Mouse (Mus musculus) heart, adult 8-10 months (tissue): Measurements from ENCODE around the gene Abhd17c. TPM values are rescaled to one million over a fixed set of nuclear protein-coding genes. Genes with fewer than 3 reads are reported as not detected.

Source experiments
- DNase-seq: peaks from one replicate; pipeline ENCODE4 v3.0.0; 2022; ENCODE audit warnings: low spot score
- total RNA-seq, 4 experiments: library from RNA; stranded (reverse); gene quantifications; 2 replicates each; pipeline ENCODE4 v1.2.4; 2022

The Abhd17c gene
- total RNA-seq, 4 experiments from 2014 or later: 28.0 to 31.6 (median 28.8) TPM

GRCm38 (mm10) chr7:84119216-84120105 is 32.2 kb downstream of the Abhd17c start:
- DNase-seq: no peak

DNA sequence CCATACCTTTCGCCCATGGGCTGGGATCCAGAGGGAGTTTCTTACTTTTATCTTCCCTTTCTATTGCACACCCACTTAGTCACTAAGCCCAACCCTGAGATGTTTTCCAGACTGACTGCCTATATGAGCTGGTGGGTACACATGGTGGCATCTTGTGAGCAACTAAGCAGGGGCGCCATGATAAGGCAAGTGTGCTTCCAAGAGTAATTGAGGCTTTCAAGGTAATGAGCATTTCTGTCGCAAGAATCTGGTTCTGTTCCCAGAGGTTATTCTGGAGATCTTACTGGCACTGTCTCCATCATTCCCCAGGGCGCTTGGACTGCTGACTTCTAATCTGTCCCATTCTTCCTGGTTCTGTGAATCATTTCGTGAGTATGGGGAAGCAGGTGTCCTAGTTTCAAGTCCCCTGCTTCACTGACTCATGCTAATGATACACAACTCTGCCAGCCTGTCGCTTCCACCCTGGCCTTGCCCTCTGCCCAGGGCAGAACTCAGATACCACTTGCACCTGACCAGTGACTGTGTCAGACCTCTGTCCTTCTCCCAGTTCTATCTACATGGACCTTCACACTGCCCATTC is 34.1 kb downstream of the Abhd17c start:
- DNase-seq: peak; percentile 41

DNA sequence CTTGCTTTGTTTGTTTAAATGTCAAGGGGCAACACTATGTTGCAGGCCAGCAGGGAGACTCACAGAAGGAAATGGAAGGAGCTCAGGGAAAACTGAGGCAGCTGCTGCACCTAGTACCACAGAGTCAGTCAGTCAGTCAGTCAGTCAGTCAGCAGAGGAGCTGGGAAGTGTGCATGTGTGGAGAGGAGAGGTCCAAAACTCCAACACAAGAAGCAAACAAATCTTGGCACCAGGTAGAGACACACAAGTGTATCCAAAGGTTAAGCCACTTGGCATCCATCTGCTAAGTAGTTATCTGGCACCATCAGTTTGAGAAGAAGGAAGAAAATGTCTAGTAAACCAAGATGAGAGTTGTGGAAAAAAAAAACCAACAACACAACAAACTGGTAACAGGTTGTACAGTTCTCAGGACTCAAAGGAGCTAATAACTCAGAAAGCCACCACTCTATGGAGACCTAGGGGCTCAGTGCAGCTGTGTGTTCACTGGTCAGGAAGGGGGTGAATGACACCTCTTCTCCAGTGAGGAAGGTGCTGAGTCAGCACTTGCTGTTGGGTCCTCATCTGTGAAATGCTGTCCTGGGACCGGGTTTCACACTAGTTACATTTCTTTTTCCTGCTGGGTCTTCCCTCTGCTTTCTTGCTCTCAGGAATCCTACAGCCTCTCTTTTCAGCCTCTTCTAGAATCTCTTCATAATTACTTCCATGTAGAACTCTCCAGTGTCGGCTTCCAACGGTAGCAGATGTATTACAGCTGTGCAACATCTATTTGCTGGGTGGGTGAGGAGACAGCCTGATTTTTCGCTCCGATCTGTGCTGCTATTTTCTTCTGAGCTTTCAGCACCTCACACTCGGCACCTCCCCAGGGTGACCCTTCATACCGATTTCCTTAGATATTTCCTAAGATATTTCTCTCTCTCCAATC is 34.8 kb downstream of the Abhd17c start:
- DNase-seq: peak; percentile 40

GRCm38 (mm10) chr7:84115385-84115784 is 36.3 kb downstream of the Abhd17c start:
- DNase-seq: no peak

DNA sequence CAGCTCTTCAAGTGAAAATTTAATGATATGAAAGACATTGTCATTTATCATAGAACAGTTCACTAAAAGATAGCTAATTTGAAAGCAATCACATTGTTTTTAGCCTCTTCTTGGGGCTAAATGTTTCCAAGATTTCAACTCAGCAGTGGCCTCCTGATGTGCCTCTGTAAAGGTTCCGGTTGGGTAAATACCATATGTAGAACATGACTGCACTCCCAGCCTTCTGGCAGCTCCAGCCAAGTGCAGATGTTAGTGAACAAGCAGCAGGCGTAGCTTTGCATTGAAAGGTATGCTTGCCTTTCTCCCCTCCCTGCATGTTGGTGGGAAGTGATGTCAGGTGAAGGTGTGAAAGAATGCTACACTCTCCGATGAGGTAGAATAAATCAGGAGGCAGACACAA is 36.9 kb downstream of the Abhd17c start:
- no peak for DNase-seq

DNA sequence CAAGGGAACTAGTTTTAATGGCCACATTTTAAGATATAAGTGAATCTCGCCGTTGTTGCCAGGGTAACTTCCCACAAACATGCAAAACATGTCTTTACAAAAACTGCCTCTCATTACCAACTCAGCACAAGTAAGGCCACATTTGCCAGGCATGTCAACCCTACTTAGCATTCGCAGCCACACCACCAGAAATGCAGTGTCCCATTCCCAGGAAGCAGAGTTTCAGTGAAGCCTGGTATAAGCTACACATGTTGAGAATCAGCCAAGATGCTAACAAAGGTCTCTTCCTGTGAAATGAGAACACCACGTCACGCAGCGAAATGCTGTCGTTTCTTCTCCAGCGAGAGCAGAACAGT is 38.7 kb downstream of the Abhd17c start:
- DNase-seq: no peak

- DNase-seq: no peak
Measured at GRCm38 (mm10) chr7:84112351-84113034, 39.2 kb downstream of the Abhd17c start.

DNA sequence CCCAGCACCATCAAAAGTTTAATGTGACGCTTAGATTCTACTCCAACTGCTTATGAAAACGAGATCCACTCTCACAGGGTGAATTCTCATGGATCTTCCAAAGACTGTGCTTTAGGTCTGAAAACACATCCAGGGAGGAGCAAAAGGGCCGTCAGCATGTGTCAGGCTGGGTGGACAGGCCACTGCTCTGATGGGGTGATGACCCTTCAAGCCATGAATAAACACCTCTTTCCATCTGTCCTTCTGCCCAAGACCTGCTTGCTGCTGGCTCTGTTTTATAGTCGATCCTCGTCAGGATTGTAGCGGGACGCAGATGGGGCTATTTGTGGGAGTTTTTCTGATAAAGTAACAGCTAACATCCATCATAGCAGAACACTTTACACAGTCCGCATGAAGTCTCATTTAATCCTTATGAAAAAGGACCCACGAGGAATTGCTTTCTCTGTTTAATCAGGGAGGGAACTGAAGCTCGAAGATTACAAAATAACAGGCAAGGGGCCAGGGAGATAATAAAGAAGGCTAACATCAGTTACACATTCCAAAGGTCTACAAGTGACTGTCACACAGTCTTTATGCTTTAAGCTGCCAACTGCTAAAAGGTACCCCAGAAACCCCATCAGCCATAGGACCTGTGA is 39.9 kb downstream of the Abhd17c start:
- DNase-seq: no peak

DNA sequence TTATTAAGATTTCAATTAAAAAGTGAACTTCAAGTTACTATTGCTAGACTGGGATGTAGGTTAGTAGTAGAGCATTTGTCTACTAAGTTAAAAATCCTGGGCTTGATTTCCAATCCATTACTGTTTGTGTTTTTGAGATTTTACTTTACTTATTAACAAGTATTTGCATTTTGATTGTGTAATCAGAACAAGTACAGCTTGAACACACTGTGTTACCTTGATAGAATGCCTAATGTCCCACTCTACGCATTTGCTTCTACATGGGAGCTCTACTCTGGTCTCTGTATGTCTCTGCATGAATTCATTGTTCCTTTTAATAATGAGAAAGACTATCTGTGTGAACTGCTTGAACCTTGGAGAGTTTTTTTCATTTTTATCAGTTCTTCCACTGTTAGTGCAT is 44.8 kb downstream of the Abhd17c start:
- DNase-seq: no peak

DNA sequence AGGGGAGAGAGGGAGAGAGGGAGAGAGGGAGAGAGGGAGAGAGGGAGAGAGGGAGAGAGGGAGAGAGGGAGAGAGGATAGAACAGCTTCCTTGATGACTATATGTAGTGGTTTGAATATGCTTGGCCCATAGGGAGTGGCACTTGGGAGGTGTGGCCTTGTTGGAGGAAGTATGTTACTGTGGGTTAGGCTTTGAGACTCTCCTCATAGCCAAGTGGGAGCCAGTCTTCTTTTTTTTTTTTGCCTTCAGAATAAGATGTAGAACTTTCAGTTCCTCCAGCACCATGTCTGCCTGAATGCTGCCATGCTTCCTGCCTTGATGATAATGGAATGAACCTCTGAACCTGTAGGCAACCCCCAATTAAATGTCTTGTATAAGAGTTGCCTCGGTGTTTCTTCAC is 49.1 kb downstream of the Abhd17c start:
- no peak for DNase-seq

- no peak for DNase-seq
Measured at GRCm38 (mm10) chr7:84100672-84101071, 51.0 kb downstream of the Abhd17c start.

- no peak for DNase-seq
Measured at GRCm38 (mm10) chr7:84098098-84098497, 53.6 kb downstream of the Abhd17c start.

- no peak for DNase-seq
Measured at GRCm38 (mm10) chr7:84096501-84096900, 55.2 kb downstream of the Abhd17c start.

DNA sequence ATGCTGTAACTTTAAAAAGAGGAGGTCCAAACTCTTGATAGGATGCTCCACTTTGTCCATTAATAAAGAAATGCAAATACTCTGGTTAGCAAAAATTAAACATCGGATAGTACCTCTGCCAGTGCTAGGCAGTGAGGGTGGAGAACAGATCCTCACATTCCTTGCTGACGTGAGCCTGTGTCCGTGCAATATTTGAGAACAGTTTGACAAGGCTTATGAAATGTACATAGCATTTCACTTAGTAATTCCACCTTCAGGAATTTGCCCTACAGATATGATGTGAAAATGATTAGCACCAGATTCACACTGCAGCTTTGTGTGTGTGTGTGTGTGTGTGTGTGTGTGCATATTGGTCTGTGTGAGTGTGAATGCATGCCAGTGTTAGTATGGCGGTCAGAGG is 60.9 kb downstream of the Abhd17c start:
- no peak for DNase-seq

DNA sequence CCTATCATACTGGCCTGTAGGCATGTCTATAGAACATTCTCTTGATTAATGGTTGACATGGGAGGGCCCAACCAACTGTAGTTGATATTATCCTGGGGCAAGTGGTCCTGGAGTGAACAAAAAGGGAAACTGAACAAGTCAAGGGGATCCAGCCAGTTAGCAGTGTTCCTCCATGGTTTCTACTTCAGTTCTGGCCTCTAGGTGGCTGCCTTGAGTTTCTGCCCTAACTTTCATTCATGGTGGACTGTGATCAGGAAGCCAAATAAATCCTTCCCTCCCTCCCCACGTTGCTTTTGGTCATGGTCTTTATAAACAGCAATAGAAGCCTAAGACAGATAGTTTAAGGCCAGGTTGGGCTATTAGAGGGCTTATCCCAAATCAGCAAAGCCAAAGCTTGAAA is 61.9 kb downstream of the Abhd17c start:
- no peak for DNase-seq

DNA sequence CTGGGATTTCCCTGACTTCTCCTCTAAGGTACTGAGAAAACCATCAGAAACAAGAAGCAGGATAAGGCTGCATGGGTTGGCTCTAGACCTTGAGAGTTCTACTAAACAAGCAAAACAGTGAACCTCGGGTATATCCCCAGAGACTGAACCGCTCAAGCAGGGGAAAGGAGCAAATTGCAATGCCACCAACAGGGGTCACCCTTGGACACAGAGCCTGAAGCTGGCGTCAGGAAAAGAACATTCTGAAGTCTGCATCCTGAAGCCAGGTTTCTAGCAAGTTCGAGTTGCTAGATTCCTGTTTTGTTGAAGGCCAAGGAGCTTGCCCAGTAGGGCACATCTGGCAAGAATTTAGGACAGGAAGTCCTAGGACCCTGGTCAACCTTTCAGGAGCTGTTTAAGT is 62.7 kb downstream of the Abhd17c start:
- peak; percentile 65 for DNase-seq

- no peak for DNase-seq
Measured at GRCm38 (mm10) chr7:84088191-84088590, 63.5 kb downstream of the Abhd17c start.

GRCm38 (mm10) chr7:84086039-84086829 is 65.5 kb downstream of the Abhd17c start, which contains the start of gene Cemip:
Gene Cemip, minus strand, starts transcription at chr7:84086502.
- peak; percentile 36 for DNase-seq

GRCm38 (mm10) chr7:84085049-84085945 is 66.4 kb downstream of the Abhd17c start:
- DNase-seq: no peak
